Mouse (Mus musculus) ES-E14 (cell line): Measurements from ENCODE around the gene Cfap157. TPM values are rescaled to one million over a fixed set of nuclear protein-coding genes. Genes with fewer than 3 reads are reported as not detected.

Experiments used
- DNase-seq: peaks from one replicate; pipeline ENCODE4 v3.0.0-alpha.2; 2013; ENCODE audit warnings: low read depth, low spot score
- H3K27ac ChIP-seq: 2 replicates; pipeline ENCODE4 v1.5.1; 2012; ENCODE audit warnings: low read depth, mild to moderate bottlenecking, low read length, moderate library complexity, mixed read lengths; ENCODE audit not compliant: poor library complexity, insufficient read depth, severe bottlenecking
- H3K36me3 ChIP-seq: 2 replicates; pipeline ENCODE4 v1.6.1; 2012; ENCODE audit warnings: mild to moderate bottlenecking, low read length, moderate library complexity, mixed read lengths; ENCODE audit not compliant: control insufficient read depth, poor library complexity, insufficient read depth, severe bottlenecking
- H3K4me1 ChIP-seq, 2 experiments: fragments of 150-350 bp in 1 of 2; sonication (generic) in 1 of 2; 2 replicates each; pipeline ENCODE4 v1.6.1; 2012; ENCODE audit warnings: low read length in 2 of 2, mild to moderate bottlenecking in 1 of 2, mixed read lengths in 1 of 2; ENCODE audit not compliant: control insufficient read depth in 2 of 2, insufficient read depth in 2 of 2, poor library complexity in 1 of 2
- H3K4me3 ChIP-seq, 2 experiments: fragments of 150-350 bp in 1 of 2; sonication (generic) in 1 of 2; 2 replicates each; pipeline ENCODE4 v1.5.1; 2012; ENCODE audit warnings: low read length in 2 of 2, low read depth in 1 of 2, mild to moderate bottlenecking in 1 of 2, mixed read lengths in 1 of 2; ENCODE audit not compliant: insufficient read depth in 1 of 2, poor library complexity in 1 of 2, severe bottlenecking in 1 of 2
- H3K9ac ChIP-seq: 2 replicates; pipeline ENCODE4 v1.6.1; 2012; ENCODE audit warnings: low read depth, mild to moderate bottlenecking, low read length, mixed read lengths; ENCODE audit not compliant: poor library complexity, insufficient read depth, severe bottlenecking
- H3K9me3 ChIP-seq: fragments of 150-350 bp; sonication (generic); 2 replicates; pipeline ENCODE4 v1.6.1; 2012; ENCODE audit warnings: low read depth, mild to moderate bottlenecking, low read length; ENCODE audit not compliant: control insufficient read depth, insufficient read depth
- CHD2 ChIP-seq: IDR thresholded peaks from 2 replicates; pipeline ENCODE4 v1.6.1; 2014; ENCODE audit warnings: mild to moderate bottlenecking, low read depth, low read length, inconsistent platforms
- HCFC1 ChIP-seq: IDR thresholded peaks from 2 replicates; pipeline ENCODE4 v1.6.1; 2012; ENCODE audit warnings: low read length, inconsistent platforms, borderline replicate concordance; ENCODE audit not compliant: insufficient read depth
- MAFK ChIP-seq: IDR thresholded peaks from 2 replicates; pipeline ENCODE4 v1.6.1; 2014; ENCODE audit warnings: mild to moderate bottlenecking, low read depth, low read length, inconsistent platforms; ENCODE audit not compliant: insufficient read depth
- ZC3H11A ChIP-seq: IDR thresholded peaks from 2 replicates; pipeline ENCODE4 v1.6.1; 2012; ENCODE audit warnings: low read depth, mild to moderate bottlenecking, inconsistent platforms, low read length, borderline replicate concordance
- ZNF384 ChIP-seq: IDR thresholded peaks from 2 replicates; pipeline ENCODE4 v1.6.1; 2012; ENCODE audit warnings: low read depth, low read length, inconsistent platforms
- in situ Hi-C, 2 experiments: fragments of 600-800 bp; cut with MboI; formaldehyde crosslinking; loops; one replicate each; pipeline ENCODE4 v1.15.1; 2025; ENCODE audit warnings: low sequenced_read_pairs in 2 of 2, inconsistent platforms in 1 of 2; ENCODE audit not compliant: unreplicated experiment in 2 of 2
- total RNA-seq: library from RNA; depleted of rRNA; stranded (reverse); fragments of 300-350 nt; gene quantifications from 2 replicates; pipeline ENCODE4 v1.2.3, GENCODE M21; 2012

Gene Cfap157
- total RNA-seq, 1 experiment = not detected

DNA sequence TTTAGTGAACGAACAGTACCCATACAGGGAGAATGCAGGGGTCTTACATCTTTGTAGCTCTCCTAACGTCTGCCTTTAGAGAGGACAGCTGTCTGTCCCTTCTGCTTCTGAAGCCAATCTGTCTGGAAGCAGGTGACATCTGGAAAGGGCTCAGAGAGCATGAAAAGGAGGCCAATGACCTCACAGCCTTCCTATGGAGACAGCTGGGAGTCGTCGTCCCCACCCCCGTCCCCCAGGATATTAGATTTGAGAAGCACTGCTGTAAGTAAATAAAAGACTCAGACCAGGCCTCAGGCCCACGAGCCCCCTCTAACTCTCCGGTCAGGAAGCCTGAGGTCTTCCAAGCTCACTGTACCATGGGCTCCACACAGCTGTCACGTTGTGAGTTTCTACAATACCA, 40.0 kb upstream of the Cfap157 start:
- no peak overlapping the region for H3K4me3 ChIP-seq
- H3K9ac ChIP-seq = no peak overlapping the region
- no peak for TF ChIP-seq CHD2
- TF ChIP-seq ZNF384 = no peak
- no peak for TF ChIP-seq MAFK
- no peak for TF ChIP-seq ZC3H11A
- in situ Hi-C loops = no loop called here
- DNase-seq = no peak
- H3K4me1 ChIP-seq = no peaks in the 10 kb centered on the region
- H3K9me3 ChIP-seq = no peaks in the 10 kb centered on the region
- no peak overlapping the region for H3K27ac ChIP-seq
- H3K36me3 ChIP-seq = no peaks in the 10 kb centered on the region; the same call in 1 of the 2 replicates

- no peaks in the 10 kb centered on the region for H3K9me3 ChIP-seq
- no peak overlapping the region for H3K9ac ChIP-seq
- H3K27ac ChIP-seq = no peak overlapping the region
- DNase-seq = no peak
- no peaks in the 10 kb centered on the region; the same call in 1 of the 2 replicates for H3K36me3 ChIP-seq
- no peak overlapping the region for H3K4me3 ChIP-seq
- TF ChIP-seq CHD2 (no peak), HCFC1 (no peak), ZC3H11A (no peak), MAFK (no peak)
- no peaks in the 10 kb centered on the region for H3K4me1 ChIP-seq
- in situ Hi-C loops = no loop called here
Observed at GRCm38 (mm10) chr2:32823579-32824154, 39.4 kb upstream of the Cfap157 start.

GRCm38 (mm10) chr2:32823153-32823552, 38.9 kb upstream of the Cfap157 start:
- no peak for TF ChIP-seq ZC3H11A
- no peak for TF ChIP-seq HCFC1
- no peak for TF ChIP-seq CHD2
- TF ChIP-seq MAFK = no peak
- TF ChIP-seq ZNF384 = no peak
- no peak overlapping the region for H3K4me3 ChIP-seq
- no peak for DNase-seq
- in situ Hi-C loops = no loop called here
- H3K36me3 ChIP-seq = no peaks in the 10 kb centered on the region; the same call in 1 of the 2 replicates
- no peaks in the 10 kb centered on the region for H3K4me1 ChIP-seq
- H3K27ac ChIP-seq = no peak overlapping the region
- no peak overlapping the region for H3K9ac ChIP-seq
- no peaks in the 10 kb centered on the region for H3K9me3 ChIP-seq

- Histone ChIP-seq H3K4me1 (no peaks in the 10 kb centered on the region), H3K9ac (no peak overlapping the region), H3K36me3 (no peaks in the 10 kb centered on the region; the same call in 1 of the 2 replicates), H3K27ac (no peak overlapping the region), H3K4me3 (no peak overlapping the region), H3K9me3 (no peaks in the 10 kb centered on the region)
- no peak for DNase-seq
- in situ Hi-C loops = no loop called here
- no peak for TF ChIP-seq HCFC1
- no peak for TF ChIP-seq MAFK
- TF ChIP-seq CHD2 = no peak
- no peak for TF ChIP-seq ZC3H11A
Observed at GRCm38 (mm10) chr2:32822643-32823042, 38.4 kb upstream of the Cfap157 start.
